Mouse (Mus musculus): ENCODE measurements around the gene Polr2l.

DNA sequence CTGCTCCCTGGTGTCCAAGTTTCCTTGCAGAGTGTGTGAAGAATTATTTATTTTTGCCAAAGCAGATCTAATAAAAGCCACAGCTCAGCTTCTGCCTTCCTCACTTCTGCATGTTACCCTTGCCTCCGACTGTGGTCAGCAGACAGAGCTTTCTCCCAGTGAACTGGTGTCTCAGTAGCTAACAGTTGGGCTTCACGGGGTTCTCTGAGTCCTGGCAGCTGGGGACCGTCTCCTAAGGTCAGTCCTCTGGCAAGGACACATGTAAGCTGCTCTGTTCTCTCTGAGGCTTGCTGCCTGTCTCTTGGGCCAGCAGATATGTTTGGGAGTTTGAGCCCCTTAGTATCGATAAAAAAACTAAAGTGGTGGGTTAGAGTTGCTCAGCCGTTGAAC lies 14.9 kb downstream of the Polr2l start:
- TF ChIP-seq POLR2A (IDR thresholded peaks at IDR 0.05; ENCODE audit: borderline replicate concordance, extremely low read depth, low read depth, low read length) (no peak), CTCF (IDR thresholded peaks at IDR 0.05; ENCODE audit: insufficient read depth, low read length) (no peak)
